Mouse (Mus musculus): ENCODE data around the gene Ngf. TPM values are rescaled to one million over a fixed set of nuclear protein-coding genes. Genes with fewer than 3 reads are reported as not detected.

Ngf gene
- polyA plus RNA-seq (2012; rRNA removed; ENCODE audit: low replicate concordance), result 16.0 and 29.4 TPM in 2 replicates

GRCm38 (mm10) chr3:102469713-102470448, at the start of gene Ngf:
TSS of gene Ngf (plus strand) at chr3:102469919.

